Comparison of ENCODE assay signal across 16 mouse cellular contexts in the genomic region with DNA sequence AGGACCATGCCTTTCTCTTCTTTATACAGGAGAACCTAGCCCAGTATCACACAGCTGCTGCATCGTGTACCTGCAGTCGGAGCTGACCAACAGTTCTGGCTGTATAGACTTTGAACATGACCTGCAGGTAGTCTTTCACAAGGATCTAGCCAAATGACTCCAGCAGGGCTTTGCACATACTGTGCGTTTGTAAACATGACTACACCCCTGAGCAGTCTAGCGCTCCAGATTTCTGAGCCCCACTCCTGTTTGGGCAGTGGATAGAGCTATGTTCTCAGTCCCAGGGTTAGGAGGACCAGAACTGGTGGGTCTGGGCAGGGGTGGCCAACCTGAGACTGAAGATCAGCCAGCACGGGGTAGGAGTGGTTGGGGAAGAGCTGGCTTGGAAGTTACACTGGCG.
"Had no signal": no experiment of that assay in that cellular context is flagged by ENCODE, and none has a peak within 500 bp of the region (broad histone marks: within the 10 kb centered on the region; RNA-seq: fewer than 3 reads in every experiment).

No protein-coding gene starts in this region.

- H3K4me3 ChIP-seq: neural tube, embryonic 13.5 days; neural tube, embryonic 15.5 days; stomach, embryonic 15.5 days had no signal

- H3K27me3 ChIP-seq: neural tube, embryonic 13.5 days; neural tube, embryonic 15.5 days; stomach, embryonic 15.5 days had no signal

- H3K4me1 ChIP-seq: neural tube, embryonic 13.5 days; neural tube, embryonic 15.5 days; stomach, embryonic 15.5 days had no signal

- DNase-seq: retina, postnatal 1 day; right cerebral cortex, adult 18-20 months; right cerebral cortex, postnatal 14 days; right cerebral cortex, postnatal 25 days; right cerebral cortex, postnatal 4 days; spleen, adult 18-20 months; thymus, adult 18-20 months; thymus, adult 2 months; thymus, postnatal 14 days; thymus, postnatal 25 days; thymus, postnatal 36 days; thymus, postnatal 4 days had no signal

- H3K9me3 ChIP-seq: neural tube, embryonic 13.5 days; neural tube, embryonic 15.5 days; stomach, embryonic 15.5 days had no signal

- H3K36me3 ChIP-seq: neural tube, embryonic 13.5 days; neural tube, embryonic 15.5 days; stomach, embryonic 15.5 days had no signal

- H3K9ac ChIP-seq: neural tube, embryonic 13.5 days; neural tube, embryonic 15.5 days; stomach, embryonic 15.5 days had no signal

- H3K4me2 ChIP-seq: neural tube, embryonic 13.5 days; neural tube, embryonic 15.5 days; stomach, embryonic 15.5 days had no signal

- H3K27ac ChIP-seq: neural tube, embryonic 13.5 days; neural tube, embryonic 15.5 days; stomach, embryonic 15.5 days; stomach, postnatal 0 days had no signal
